Mouse (Mus musculus) myocyte (in vitro differentiated cells): ENCODE data around the gene Rpl37. TPM values are rescaled to one million over a fixed set of nuclear protein-coding genes. Genes with fewer than 3 reads are reported as not detected.
A peak's percentile ranks its signal among the peaks of the same experiment; 100 is the strongest.
"Not testable (repeated sequence)": the region's sequence is repeated elsewhere in the genome, so short reads cannot be mapped to it uniquely, and the experiment has no call there.

Source experiments
- H3K27me3 ChIP-seq: one replicate; pipeline ENCODE4 v1.6.1; 2011; ENCODE audit not compliant: control insufficient read depth, insufficient read depth, insufficient read length
- H3K36me3 ChIP-seq: one replicate; pipeline ENCODE4 v1.6.1; 2011; ENCODE audit not compliant: control insufficient read depth, insufficient read depth
- H3K4me2 ChIP-seq: one replicate; pipeline ENCODE4 v1.6.1; 2011; ENCODE audit warnings: low read depth, control low read depth
- H3K4me3 ChIP-seq: one replicate; pipeline ENCODE4 v1.5.1; 2011; ENCODE audit warnings: mild to moderate bottlenecking, control low read depth, moderate library complexity
- H3K79me2 ChIP-seq: one replicate; pipeline ENCODE4 v1.6.1; 2011; ENCODE audit not compliant: control insufficient read depth, insufficient read depth
- H3ac ChIP-seq: one replicate; pipeline ENCODE4 v1.6.1; 2011; ENCODE audit not compliant: control insufficient read depth, insufficient read length
- CEBPB ChIP-seq: IDR thresholded peaks from 2 replicates; pipeline ENCODE4 v1.6.1; 2011; ENCODE audit warnings: mild to moderate bottlenecking, moderate library complexity; ENCODE audit not compliant: poor library complexity, insufficient read depth, severe bottlenecking
- E2F4 ChIP-seq: IDR thresholded peaks from one replicate; pipeline ENCODE4 v1.6.1; 2011; ENCODE audit warnings: mild to moderate bottlenecking, control low read depth, moderate library complexity; ENCODE audit not compliant: insufficient read depth
- MAX ChIP-seq: IDR thresholded peaks from one replicate; pipeline ENCODE4 v1.6.1; 2011; ENCODE audit warnings: low read depth, mild to moderate bottlenecking, control low read depth
- MYOD1 ChIP-seq, 3 experiments: IDR thresholded peaks; one replicate each; pipeline ENCODE4 v1.6.1; 2011; ENCODE audit warnings: control low read depth in 2 of 3, low read depth in 2 of 3, mild to moderate bottlenecking in 2 of 3, moderate library complexity in 1 of 3; ENCODE audit not compliant: insufficient read length in 2 of 3, control insufficient read depth in 1 of 3
- MYOG ChIP-seq, 3 experiments: IDR thresholded peaks; one replicate each; pipeline ENCODE4 v1.6.1; 2011; ENCODE audit warnings: control low read depth in 2 of 3, low read depth in 2 of 3, mild to moderate bottlenecking in 2 of 3; ENCODE audit not compliant: insufficient read length in 2 of 3, control insufficient read depth in 1 of 3, insufficient read depth in 1 of 3
- POLR2A ChIP-seq: IDR thresholded peaks from one replicate; pipeline ENCODE4 v1.6.1; 2011; ENCODE audit warnings: low read depth, mild to moderate bottlenecking, control low read depth, moderate library complexity; ENCODE audit not compliant: insufficient read length
- POLR2AphosphoS2 ChIP-seq: IDR thresholded peaks from one replicate; pipeline ENCODE4 v1.6.1; 2011; ENCODE audit warnings: low read depth, control low read depth; ENCODE audit not compliant: insufficient read length
- REST ChIP-seq: IDR thresholded peaks from one replicate; pipeline ENCODE4 v1.6.1; 2011; ENCODE audit warnings: mild to moderate bottlenecking, control low read depth, moderate library complexity; ENCODE audit not compliant: insufficient read depth, insufficient read length
- SRF ChIP-seq: IDR thresholded peaks from one replicate; pipeline ENCODE4 v1.6.1; 2011; ENCODE audit warnings: low read depth; ENCODE audit not compliant: control insufficient read depth, insufficient read length
- TCF12 ChIP-seq: IDR thresholded peaks from one replicate; pipeline ENCODE4 v1.6.1; 2011; ENCODE audit warnings: mild to moderate bottlenecking, control low read depth; ENCODE audit not compliant: poor library complexity, insufficient read depth, severe bottlenecking
- TCF3 ChIP-seq: IDR thresholded peaks from one replicate; pipeline ENCODE4 v1.6.1; 2011; ENCODE audit warnings: low read depth, control low read depth; ENCODE audit not compliant: insufficient read length
- USF1 ChIP-seq: IDR thresholded peaks from one replicate; pipeline ENCODE4 v1.6.1; 2011; ENCODE audit warnings: low read depth, mild to moderate bottlenecking, control low read depth, moderate library complexity
- polyA plus RNA-seq: library from polyadenylated mRNA; unstranded; fragments of >200 nt; fragmentation: generic; extraction: Trizol; gene quantifications from one replicate; pipeline ENCODE4 v1.2.1, GENCODE M21; 2012; ENCODE audit warnings: missing spikeins

The Rpl37 gene
- polyA plus RNA-seq, 1 experiment: 3,306 TPM

DNA sequence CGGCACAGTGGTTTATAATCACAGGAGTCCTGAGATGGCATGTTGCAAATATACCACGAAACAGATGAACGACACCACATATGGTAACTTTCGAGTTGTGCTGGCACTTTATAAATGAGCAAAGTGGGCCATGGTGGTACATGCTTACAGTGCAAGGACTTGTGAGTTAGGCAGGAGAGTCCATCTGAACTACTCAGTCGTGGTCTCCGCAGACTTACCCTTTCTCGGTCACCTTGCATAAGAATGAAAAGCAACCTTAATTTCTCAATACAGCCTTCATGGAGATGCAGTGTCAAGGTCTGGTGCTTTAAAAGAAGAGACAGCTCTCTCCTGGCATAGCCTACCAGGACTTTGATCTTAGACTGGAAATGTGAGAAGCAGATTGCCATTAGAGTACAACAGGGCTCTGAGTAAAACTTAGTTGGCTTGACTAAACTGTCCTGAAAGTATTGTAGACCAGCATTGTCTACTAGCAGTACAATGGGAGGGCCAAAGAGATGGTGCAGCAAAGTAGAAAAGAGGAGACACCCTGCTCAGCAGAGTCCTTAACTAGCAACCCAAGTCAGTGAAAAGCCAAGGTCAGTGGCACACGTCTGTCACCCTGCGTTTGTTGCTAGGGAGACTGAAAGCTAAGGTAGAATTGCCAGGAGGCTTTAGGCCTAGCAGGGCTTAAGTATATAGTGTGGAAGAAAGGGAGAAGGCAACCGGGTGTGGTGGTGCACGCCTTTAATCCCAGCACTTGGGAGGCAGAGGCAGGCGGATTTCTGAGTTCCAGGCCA, 5.3 kb downstream of the Rpl37 start:
- peaks cover 72% of the 10 kb centered on the region for H3K36me3 ChIP-seq
- no peak overlapping the region for H3K4me2 ChIP-seq
- no peak overlapping the region for H3K4me3 ChIP-seq
- TF ChIP-seq POLR2A (peak; percentile 32), POLR2AphosphoS2 (peak; percentile 88), REST (no peak)
- peaks cover 31% of the 10 kb centered on the region for H3K79me2 ChIP-seq
- H3ac ChIP-seq: no peak overlapping the region
- H3K27me3 ChIP-seq: no peaks in the 10 kb centered on the region

DNA sequence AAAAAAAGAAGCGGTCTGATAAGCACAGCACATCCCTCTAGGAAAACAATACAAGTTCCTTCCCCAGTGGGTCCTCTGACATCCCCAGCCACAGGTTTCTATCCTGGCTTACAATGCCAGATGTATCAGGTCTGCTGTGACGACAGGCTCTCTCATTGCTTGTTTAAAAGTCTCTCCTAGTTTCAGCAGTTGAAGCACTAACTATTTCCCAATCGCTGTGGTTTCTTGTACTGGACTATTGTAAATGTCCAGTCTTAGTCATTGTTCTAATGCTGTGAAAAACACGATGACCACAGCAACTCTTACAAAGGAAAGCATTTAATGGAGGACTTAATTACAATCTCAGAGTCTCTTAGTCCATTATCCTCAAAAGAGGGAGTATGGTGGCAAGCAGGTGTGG, 10.0 kb downstream of the Rpl37 start:
- no peaks in the 10 kb centered on the region for H3K79me2 ChIP-seq
- TF ChIP-seq E2F4 (no peak), CEBPB (peak; percentile 82), TCF3 (no peak)
- H3ac ChIP-seq: no peak overlapping the region
- H3K4me3 ChIP-seq: no peak overlapping the region
- peaks cover 28% of the 10 kb centered on the region for H3K36me3 ChIP-seq
- no peak overlapping the region for H3K4me2 ChIP-seq
- H3K27me3 ChIP-seq: no peaks in the 10 kb centered on the region

DNA sequence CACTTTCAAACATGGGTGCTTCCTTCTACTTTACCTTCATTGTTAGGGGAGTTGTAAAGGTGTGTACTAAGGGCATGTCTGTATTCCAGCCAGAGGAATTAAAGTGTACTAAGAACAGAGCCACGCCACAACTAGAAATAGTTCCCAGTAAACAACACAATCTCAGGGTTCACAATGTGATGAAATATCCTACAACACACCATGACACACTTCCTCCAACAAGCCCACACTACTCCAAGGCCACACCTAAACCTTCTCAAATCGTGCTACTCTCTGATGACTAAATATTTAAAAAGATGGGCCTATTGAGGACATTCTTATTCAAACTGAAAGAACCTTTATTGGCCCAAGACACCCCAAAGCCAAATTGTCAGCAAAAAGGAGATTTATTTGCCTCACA, 11.0 kb downstream of the Rpl37 start:
- TF ChIP-seq REST (no peak), MYOD1 (IDR thresholded peaks at IDR 0.05; ENCODE audit: control insufficient read depth in 1 of 3, insufficient read length in 2 of 3, low read depth in 2 of 3) (no peak), CEBPB (no peak), TCF12 (no peak), MAX (no peak), POLR2A (no peak), MYOG (IDR thresholded peaks at IDR 0.05; ENCODE audit: control insufficient read depth in 1 of 3, insufficient read depth in 1 of 3, insufficient read length in 2 of 3, low read depth in 2 of 3) (no peak), USF1 (no peak), TCF3 (no peak), E2F4 (no peak), POLR2AphosphoS2 (no peak), SRF (no peak)
- no peak overlapping the region for H3K4me3 ChIP-seq
- H3K4me2 ChIP-seq: no peak overlapping the region
- no peaks in the 10 kb centered on the region for H3K79me2 ChIP-seq
- H3K36me3 ChIP-seq: peaks cover 17% of the 10 kb centered on the region
- no peaks in the 10 kb centered on the region for H3K27me3 ChIP-seq
- H3ac ChIP-seq: no peak overlapping the region

DNA sequence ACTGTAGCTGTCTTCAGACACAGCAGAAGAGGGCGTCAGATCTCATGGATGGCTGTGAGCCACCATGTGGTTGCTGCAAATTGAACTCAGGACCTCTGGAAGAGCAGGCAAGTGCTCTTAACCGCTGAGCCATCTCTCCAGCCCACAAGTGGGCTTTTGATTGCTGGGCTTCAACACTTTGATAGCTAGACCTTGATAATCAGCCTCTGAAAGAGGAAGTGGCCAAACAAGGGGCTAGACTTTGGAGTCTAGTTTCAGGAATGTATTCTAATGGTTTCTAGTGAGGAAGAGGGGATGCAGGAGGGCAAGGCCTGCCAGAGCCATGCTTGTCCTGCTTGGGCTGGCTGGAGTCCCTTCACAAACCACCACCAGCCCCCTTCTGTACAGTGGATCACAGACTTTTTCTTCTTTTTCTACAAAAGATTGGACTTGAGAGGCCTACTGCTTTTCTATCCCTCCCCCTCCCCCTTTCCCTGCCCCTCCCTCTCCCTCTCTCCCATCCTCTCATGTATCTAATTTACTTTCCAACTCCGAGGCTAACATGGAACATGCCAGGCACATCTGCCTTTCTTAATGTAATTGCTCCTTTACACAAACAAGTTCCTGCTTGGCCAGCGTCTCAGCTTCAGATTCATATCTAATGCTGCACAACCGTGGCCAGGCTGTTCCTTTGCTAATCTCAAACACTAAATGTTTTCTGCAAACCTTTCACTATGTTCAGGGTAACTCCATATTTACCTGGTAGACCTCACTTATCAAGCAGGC, 11.9 kb downstream of the Rpl37 start:
- Histone ChIP-seq H3ac (no peak overlapping the region), H3K4me3 (no peak overlapping the region), H3K36me3 (peaks cover 9% of the 10 kb centered on the region), H3K79me2 (no peaks in the 10 kb centered on the region), H3K4me2 (no peak overlapping the region), H3K27me3 (no peaks in the 10 kb centered on the region)
- TF ChIP-seq POLR2A (no peak), REST (no peak), MYOG (IDR thresholded peaks at IDR 0.05; ENCODE audit: control insufficient read depth in 1 of 3, insufficient read depth in 1 of 3, insufficient read length in 2 of 3, low read depth in 2 of 3) (no peak), MYOD1 (IDR thresholded peaks at IDR 0.05; ENCODE audit: control insufficient read depth in 1 of 3, insufficient read length in 2 of 3, low read depth in 2 of 3) (no peak), MAX (no peak), USF1 (no peak), E2F4 (no peak), CEBPB (no peak), POLR2AphosphoS2 (no peak), SRF (no peak), TCF12 (no peak), TCF3 (no peak)

DNA sequence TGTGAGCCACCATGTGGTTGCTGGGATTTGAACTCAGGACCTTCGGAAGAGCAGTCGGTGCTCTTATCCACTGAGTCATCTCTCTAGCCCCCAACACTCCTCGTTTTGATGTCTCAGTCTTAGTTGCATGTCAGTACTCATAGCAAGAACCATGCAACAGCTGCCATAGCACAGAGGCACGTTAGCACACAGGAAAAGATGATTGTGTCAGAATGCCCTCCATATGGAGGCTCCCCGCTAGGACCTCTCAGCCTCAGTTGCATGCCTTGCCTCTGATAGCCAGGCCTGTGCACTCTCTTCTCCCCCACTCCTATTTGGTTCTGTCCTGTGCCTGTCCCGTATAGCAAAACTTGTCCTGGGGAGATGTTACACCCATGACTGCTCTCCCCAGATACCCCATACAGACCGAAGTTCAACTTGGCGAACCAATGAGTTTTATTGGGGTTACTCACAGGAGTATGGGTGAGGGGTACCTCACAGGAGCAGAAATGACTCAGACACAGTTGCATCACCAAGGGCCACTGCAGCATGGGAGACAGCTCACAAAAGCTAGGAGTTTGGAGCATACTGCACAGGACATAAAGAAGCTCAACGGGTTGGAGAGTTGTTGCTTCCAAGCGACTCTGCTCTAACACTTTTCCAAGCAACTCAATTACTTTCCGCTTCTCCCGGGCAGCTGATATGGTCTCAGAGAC, 12.8 kb downstream of the Rpl37 start:
- Histone ChIP-seq H3K79me2 (no peaks in the 10 kb centered on the region), H3K4me3 (no peak overlapping the region), H3K27me3 (no peaks in the 10 kb centered on the region), H3K36me3 (peaks cover 3% of the 10 kb centered on the region), H3ac (no peak overlapping the region), H3K4me2 (no peak overlapping the region)
- TF ChIP-seq TCF12 (no peak), USF1 (no peak), MYOD1 (IDR thresholded peaks at IDR 0.05; ENCODE audit: control insufficient read depth in 1 of 3, insufficient read length in 2 of 3, low read depth in 2 of 3) (no peak), REST (no peak), POLR2AphosphoS2 (no peak), SRF (no peak), MYOG (IDR thresholded peaks at IDR 0.05; ENCODE audit: control insufficient read depth in 1 of 3, insufficient read depth in 1 of 3, insufficient read length in 2 of 3, low read depth in 2 of 3) (no peak), POLR2A (no peak), CEBPB (no peak), E2F4 (no peak), MAX (no peak), TCF3 (no peak)

DNA sequence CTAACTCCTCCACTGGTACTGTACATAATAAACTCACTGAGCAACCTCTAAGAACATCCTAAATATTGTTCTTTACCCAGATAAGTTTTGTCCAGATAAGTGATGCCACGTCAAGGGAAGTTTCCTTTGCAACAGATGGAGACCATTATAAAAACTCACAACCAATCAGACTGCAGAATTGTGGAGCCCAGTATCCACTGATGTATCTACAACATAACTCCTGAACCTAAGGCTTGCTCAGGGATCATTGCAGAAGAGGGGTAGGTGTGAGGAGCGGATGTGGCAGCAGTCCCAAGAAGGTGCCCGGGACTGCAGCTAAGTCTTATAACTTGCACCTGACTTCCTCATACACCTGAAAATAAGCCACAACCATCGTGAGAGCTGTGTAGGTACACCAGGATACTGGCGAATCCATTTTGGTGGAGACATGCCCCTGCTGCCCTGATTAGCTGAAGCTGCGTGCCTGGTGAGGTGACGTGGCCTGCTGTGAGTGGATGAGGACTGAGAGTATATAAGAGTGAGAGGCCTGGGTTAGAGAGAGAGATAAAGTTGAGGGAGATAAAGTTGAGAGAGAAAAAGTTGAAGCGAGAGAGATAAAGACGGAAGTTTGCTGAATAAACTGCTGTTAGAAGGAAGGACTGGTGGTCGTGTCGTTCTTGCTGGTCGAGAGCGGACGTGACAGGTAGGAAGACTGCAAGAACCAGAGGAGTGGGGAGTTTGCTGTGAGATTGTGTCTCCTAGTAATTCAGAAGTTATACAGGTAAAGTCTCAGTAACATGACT, 14.6 kb downstream of the Rpl37 start:
- not testable (repeated sequence) for H3K4me3 ChIP-seq, H3K36me3 ChIP-seq, H3ac ChIP-seq, H3K79me2 ChIP-seq, H3K4me2 ChIP-seq, H3K27me3 ChIP-seq
